Comparison of ENCODE assay signal across 9 mouse cellular contexts in the genomic region with DNA sequence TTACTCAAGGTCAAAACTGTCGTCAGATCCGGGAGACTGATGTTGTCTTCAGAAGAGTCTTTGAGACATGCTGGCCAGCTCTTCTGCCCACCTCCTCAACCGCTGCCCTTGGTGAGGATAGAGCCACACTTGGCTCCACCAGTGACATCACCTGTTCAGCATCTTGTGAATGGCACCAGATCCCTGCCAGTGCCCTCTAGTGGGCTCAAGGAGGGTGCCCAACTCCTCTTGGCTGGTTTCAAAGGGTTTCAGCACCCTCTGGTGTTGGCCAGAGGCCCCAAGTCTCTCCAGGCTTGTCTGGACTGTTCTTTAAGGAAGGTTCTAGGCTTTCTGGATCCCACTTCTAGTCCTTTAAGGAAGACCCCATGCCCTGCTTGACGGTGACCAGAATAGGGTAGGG. TPM values are rescaled to one million over a fixed set of nuclear protein-coding genes. Genes with fewer than 3 reads are reported as not detected.
DNase-seq lines count a peak whose midpoint lies in the region; ATAC-seq and TF ChIP-seq lines count a peak whose summit lies in the region.
"Had no signal": no experiment of that assay in that cellular context is flagged by ENCODE, and none has a peak within 500 bp of the region (broad histone marks: within the 10 kb centered on the region; RNA-seq: fewer than 3 reads in every experiment).

No protein-coding gene starts in this region.

- TF ChIP-seq EP300 in MEL (IDR thresholded peaks at IDR 0.05; ENCODE audit: low read depth in 1 of 2, low read length in 2 of 2) = no peak

- H3K27me3 ChIP-seq in liver, embryonic 12.5 days (replicated peaks) = peaks cover 78% of the 10 kb centered on the region
- H3K27me3 ChIP-seq in MEL (ENCODE audit: control insufficient read depth in 1 of 2, insufficient read depth in 2 of 2, low read length in 2 of 2) = peaks cover 0 to 6% of the 10 kb centered on the region in 2 experiments; a peak in 3 of 4 replicates
- H3K27me3 ChIP-seq in kidney, postnatal 0 days (ENCODE audit: insufficient read depth, low read length) = peaks cover 41% of the 10 kb centered on the region

- no peaks in the 10 kb centered on the region for H3K36me3 ChIP-seq in liver, embryonic 12.5 days
- H3K36me3 ChIP-seq in MEL (ENCODE audit: control insufficient read depth in 1 of 2, insufficient read depth in 2 of 2, low read length in 2 of 2) = no peaks in the 10 kb centered on the region
- H3K36me3 ChIP-seq in kidney, postnatal 0 days (ENCODE audit: insufficient read depth, low read length) = no peaks in the 10 kb centered on the region
- H3K36me3 ChIP-seq: neural tube, embryonic 13.5 days had no signal

- no peak overlapping the region for H3K4me3 ChIP-seq in liver, embryonic 12.5 days
- H3K4me3 ChIP-seq in MEL (ENCODE audit: control insufficient read depth in 1 of 2, insufficient read depth in 1 of 2, low read depth in 2 of 2, low read length in 2 of 2) = no peak overlapping the region
- H3K4me3 ChIP-seq in bone marrow, adult 2 months (replicated peaks; ENCODE audit: control insufficient read depth, low read depth, low read length) = no peak overlapping the region
- H3K4me3 ChIP-seq in kidney, postnatal 0 days (replicated peaks; ENCODE audit: low read depth, low read length) = no peak overlapping the region
- H3K4me3 ChIP-seq: neural tube, embryonic 13.5 days had no signal

- H3K4me2 ChIP-seq in liver, embryonic 12.5 days = no peak overlapping the region
- H3K4me2 ChIP-seq in kidney, postnatal 0 days (ENCODE audit: low read length) = no peak overlapping the region
- H3K4me2 ChIP-seq: neural tube, embryonic 13.5 days had no signal

- no peak for TF ChIP-seq POLR2A in MEL (IDR thresholded peaks at IDR 0.05; ENCODE audit: control insufficient read depth in 1 of 2, insufficient read depth in 1 of 2, low read depth in 1 of 2, low read length in 2 of 2, poor library complexity in 1 of 2)
- no peak for TF ChIP-seq POLR2A in bone marrow, adult 2 months (IDR thresholded peaks at IDR 0.05; ENCODE audit: borderline replicate concordance, control insufficient read depth, low read depth, low read length)

- 35% methylated on average over 4 of the region's 4 CpGs for WGBS in liver, embryonic 12.5 days (ENCODE audit: insufficient replicate concordance)
- WGBS in bone marrow, adult 2 months = 32% methylated on average over 4 of the region's 4 CpGs
- WGBS in kidney, postnatal 0 days = 45% methylated on average over 4 of the region's 4 CpGs

- no peak overlapping the region for H3K27ac ChIP-seq in liver, embryonic 12.5 days
- no peak overlapping the region for H3K27ac ChIP-seq in MEL (ENCODE audit: control insufficient read depth, low read depth, low read length)
- no peak overlapping the region for H3K27ac ChIP-seq in bone marrow, adult 2 months (ENCODE audit: control insufficient read depth, insufficient read depth, low read depth, low read length, poor library complexity)
- H3K27ac ChIP-seq in kidney, postnatal 0 days = no peak overlapping the region
- H3K27ac ChIP-seq: neural tube, embryonic 13.5 days had no signal

- no peak overlapping the region for H3K9ac ChIP-seq in liver, embryonic 12.5 days
- H3K9ac ChIP-seq in MEL (ENCODE audit: control insufficient read depth, low read depth, low read length, poor library complexity, severe bottlenecking) = no peak overlapping the region
- no peak overlapping the region for H3K9ac ChIP-seq in kidney, postnatal 0 days (ENCODE audit: low read depth, low read length)
- H3K9ac ChIP-seq: neural tube, embryonic 13.5 days had no signal

- H3K79me2 ChIP-seq in MEL (ENCODE audit: control insufficient read depth, insufficient read depth, low read length, poor library complexity) = no peaks in the 10 kb centered on the region

- no peak for ATAC-seq in liver, embryonic 12.5 days
- ATAC-seq in kidney, postnatal 0 days (replicated peaks; ENCODE audit: low FRiP score, low read depth) = peak; percentile 54; the same call in 1 of the 2 replicates

- no peaks in the 10 kb centered on the region for H3K4me1 ChIP-seq in liver, embryonic 12.5 days
- no peaks in the 10 kb centered on the region for H3K4me1 ChIP-seq in MEL (ENCODE audit: control insufficient read depth in 1 of 2, insufficient read depth in 2 of 2, low read length in 2 of 2)
- H3K4me1 ChIP-seq in bone marrow, adult 2 months (ENCODE audit: control insufficient read depth, insufficient read depth, low read length) = no peaks in the 10 kb centered on the region
- no peaks in the 10 kb centered on the region for H3K4me1 ChIP-seq in kidney, postnatal 0 days (replicated peaks; ENCODE audit: insufficient read depth, low read length)

- peak in 2 of 3 experiments; percentile 69 to 93 for TF ChIP-seq CTCF in MEL (IDR thresholded peaks at IDR 0.05 in 2 of 3, conservative IDR thresholded peaks at IDR 0.05 in 1 of 3; ENCODE audit: control insufficient read depth in 1 of 3, insufficient read depth in 1 of 3, low read depth in 2 of 3, low read length in 3 of 3, poor library complexity in 1 of 3, severe bottlenecking in 1 of 3)
- peak; percentile 82 for TF ChIP-seq CTCF in bone marrow, adult 2 months (IDR thresholded peaks at IDR 0.05; ENCODE audit: control insufficient read depth, insufficient read depth, low read length)
- peak; percentile 96 for TF ChIP-seq CTCF in kidney, postnatal 0 days (IDR thresholded peaks at IDR 0.05; ENCODE audit: low read depth)

- DNase-seq in liver = peak; percentile 33
- peak; percentile 78 for DNase-seq in MEL (ENCODE audit: low read depth, low spot score)
- peak; percentile 76 for DNase-seq in kidney, postnatal 0 days (ENCODE audit: low spot score)
- peak; percentile 28 to 60 for DNase-seq in natural killer cell, adult 2 months (ENCODE audit: low spot score in 2 of 2)
- DNase-seq in cerebellum, adult 18-20 months = no peak

- H3K9me3 ChIP-seq in liver, embryonic 12.5 days (replicated peaks) = no peaks in the 10 kb centered on the region
- H3K9me3 ChIP-seq in MEL (replicated peaks; ENCODE audit: insufficient read depth, low read length) = no peaks in the 10 kb centered on the region
- no peaks in the 10 kb centered on the region for H3K9me3 ChIP-seq in kidney, postnatal 0 days (replicated peaks; ENCODE audit: low read length)
- H3K9me3 ChIP-seq: neural tube, embryonic 13.5 days had no signal

- peak; percentile 95 for TF ChIP-seq RAD21 in MEL (IDR thresholded peaks at IDR 0.05; ENCODE audit: low read depth, low read length)

TF ChIP-seq in MEL, 35 proteins besides CTCF, POLR2A, EP300 and RAD21:
- no peak for TF ChIP-seq TAL1 (IDR thresholded peaks at IDR 0.05; ENCODE audit: low read length)
- peak; percentile 28; the same call in 1 of the 2 replicates for TF ChIP-seq JUND (IDR thresholded peaks at IDR 0.05; ENCODE audit: low read depth, low read length)
- TF ChIP-seq SIN3A (IDR thresholded peaks at IDR 0.05; ENCODE audit: low read length) = 0 out of 2 replicates have a peak, but pooled peaks have one; percentile 47
- TF ChIP-seq SMC3 (IDR thresholded peaks at IDR 0.05; ENCODE audit: low read depth, low read length) = peak; percentile 100
- no peak for TF ChIP-seq MEF2A (IDR thresholded peaks at IDR 0.05; ENCODE audit: extremely low read depth, insufficient replicate concordance, low read depth, low read length, poor library complexity, severe bottlenecking)
- TF ChIP-seq ZC3H11A (IDR thresholded peaks at IDR 0.05; ENCODE audit: low read depth, low read length) = peak; percentile 94

RNA-seq across cellular contexts. Expression of a gene that starts 11.8 kb away (rescaled TPM):
- 0.33 and 1.2 TPM in 2 replicates for polyA plus RNA-seq in liver, embryonic 12.5 days (2016; fragmentation: Nextera tagmentation; extraction: Ambion mirVana)
- total RNA-seq in MEL (2012; rRNA removed) = not detected in 2 replicates
- not detected for polyA plus RNA-seq in MEL (2012; ENCODE audit: insufficient read depth in 1 of 2, insufficient read length in 2 of 2, low read depth in 1 of 2, low replicate concordance in 2 of 2, missing spikeins in 1 of 2)
- not detected in 2 replicates for polyA plus RNA-seq in bone marrow, adult 2 months (2011; ENCODE audit: insufficient read depth, insufficient read length, low replicate concordance, missing spikeins)
- not detected in 2 replicates for polyA plus RNA-seq in kidney, postnatal 0 days (2015; fragmentation: Nextera tagmentation; extraction: Ambion mirVana)
- polyA plus RNA-seq: heart, embryonic 16.5 days; neural tube, embryonic 13.5 days had no signal

RNA-seq across cellular contexts. Expression of a gene that starts 50.8 kb away (rescaled TPM):
- 11.6 and 13.4 TPM in 2 replicates for polyA plus RNA-seq in liver, embryonic 12.5 days (2016; fragmentation: Nextera tagmentation; extraction: Ambion mirVana)
- 57.9 and 58.2 TPM in 2 replicates for total RNA-seq in MEL (2012; rRNA removed)
- 100 to 1,000 TPM in 1 of 2 experiments, not detected in 1; 110 TPM for polyA plus RNA-seq in MEL (2012; ENCODE audit: insufficient read depth in 1 of 2, insufficient read length in 2 of 2, low read depth in 1 of 2, low replicate concordance in 2 of 2, missing spikeins in 1 of 2)
- 55.6 and 92.8 TPM in 2 replicates for polyA plus RNA-seq in bone marrow, adult 2 months (2011; ENCODE audit: insufficient read depth, insufficient read length, low replicate concordance, missing spikeins)
- 13.5 and 17.1 TPM in 2 replicates for polyA plus RNA-seq in kidney, postnatal 0 days (2015; fragmentation: Nextera tagmentation; extraction: Ambion mirVana)

Comparison
In these comparisons a context has a peak if more than half of its experiments do, and no peak if none do; other contexts are left out.
1. DNase-seq: peak in liver (single experiment), MEL (single experiment), kidney, postnatal 0 days (single experiment) and natural killer cell, adult 2 months (2 of 2); none in cerebellum, adult 18-20 months (0 of 2).
2. Peak in every context shown above with its lines, with median percentiles within 50 percentile points of each other: CTCF ChIP-seq.